Mouse (Mus musculus): ENCODE results near the gene Atp6v0b. TPM values are rescaled to one million over a fixed set of nuclear protein-coding genes. Genes with fewer than 3 reads are reported as not detected.

Gene Atp6v0b
- polyA plus RNA-seq (2012; fragmentation: generic; extraction: Trizol): 100 to 1,000 TPM; 214 to 363 TPM

GRCm38 (mm10) chr4:117887133-117887532, at the start of gene Atp6v0b:
TSS of gene Atp6v0b (minus strand) at chr4:117887333.

GRCm38 (mm10) chr4:117929391-117929881, 42.3 kb upstream of the Atp6v0b start, which contains the start of gene Artn:
TSS of gene Artn (minus strand) at chr4:117929763.

DNA sequence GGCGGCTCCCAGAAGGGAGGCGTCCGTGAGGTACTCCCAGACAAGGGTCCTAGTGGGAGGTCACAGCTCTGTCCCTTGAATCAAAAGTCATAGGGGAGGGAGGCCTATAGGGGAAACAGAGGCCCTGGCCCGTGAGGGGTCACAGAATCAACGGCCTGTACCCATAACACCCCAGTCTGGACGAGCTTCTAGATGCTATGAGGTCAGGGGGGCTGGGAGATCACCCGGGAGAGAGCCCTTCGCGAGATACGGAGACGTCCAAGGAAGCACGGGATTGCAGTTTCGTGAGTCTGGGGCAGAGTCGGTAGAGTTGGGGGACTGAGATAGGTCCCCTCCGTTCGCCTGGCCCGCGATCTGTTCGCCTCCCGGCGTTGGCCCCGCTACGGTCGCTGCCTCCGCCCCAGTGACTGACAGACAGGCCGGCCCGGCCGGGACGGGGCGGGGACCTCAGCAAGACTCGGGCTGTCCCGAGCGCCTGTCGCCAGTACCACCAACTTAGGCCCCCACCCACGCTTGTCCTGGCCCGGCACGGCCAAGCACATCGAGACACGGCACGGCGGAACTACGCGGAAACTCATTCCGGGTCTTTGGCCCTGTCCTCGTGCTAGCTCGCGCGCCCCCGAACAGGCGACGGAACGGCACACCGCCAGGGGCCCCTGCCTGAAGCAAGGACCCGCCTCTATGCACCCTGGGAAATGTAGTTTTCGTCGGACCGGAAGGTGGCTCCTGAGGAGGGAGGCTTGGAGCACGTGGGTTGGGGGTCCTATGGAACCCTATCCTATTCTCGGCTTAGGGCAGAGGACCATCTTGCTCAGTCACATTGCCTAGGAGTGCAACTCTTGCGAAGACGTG, 27.7 kb upstream of the Atp6v0b start, which contains the start of gene Ipo13:
Gene Ipo13 (minus strand): TSS at position 409 of the 852 bp plus-strand sequence.

GRCm38 (mm10) chr4:117891738-117892161, 4.6 kb upstream of the Atp6v0b start, which contains the start of gene Dph2:
TSS of gene Dph2 (minus strand) at chr4:117892032.

GRCm38 (mm10) chr4:117882701-117883691, 4.1 kb downstream of the Atp6v0b start, which contains the start of gene B4galt2:
TSS of gene B4galt2 (minus strand) at chr4:117883487.

GRCm38 (mm10) chr4:117872471-117872886, 14.7 kb downstream of the Atp6v0b start, which contains the start of gene Ccdc24:
TSS of gene Ccdc24 (minus strand) at chr4:117872557.

DNA sequence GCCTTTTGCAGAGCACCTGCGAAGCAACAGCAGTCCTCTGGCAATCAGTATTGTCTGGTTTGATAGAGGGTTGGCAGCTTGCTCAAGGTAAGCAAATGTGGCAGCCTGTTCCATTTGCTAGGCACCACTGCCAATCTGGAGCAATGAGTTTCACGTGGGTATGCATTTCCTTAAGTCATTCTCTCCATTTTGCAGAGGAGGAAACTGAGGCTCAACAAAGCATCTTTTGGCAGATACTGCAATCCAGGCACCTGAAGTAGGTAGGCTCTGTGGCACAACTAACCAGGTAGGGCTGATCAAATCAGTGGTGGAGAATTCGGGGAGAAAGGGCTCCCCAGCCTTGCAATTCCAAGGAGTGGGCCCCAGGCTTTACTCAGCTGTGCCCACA, 52.7 kb downstream of the Atp6v0b start, which contains the start of gene Slc6a9:
Gene Slc6a9 (plus strand): TSS at position 50 of the 388 bp plus-strand sequence.

Other genes starting within 250 kb of the Atp6v0b start
- gene Dmap1, start 205.1 kb downstream of the Atp6v0b start, polyA plus RNA-seq (2012; fragmentation: generic; extraction: Trizol): 10 to 100 TPM; 30.4 to 34.0 TPM
- gene Gm12845, start 162.9 kb downstream of the Atp6v0b start, polyA plus RNA-seq (2012; fragmentation: generic; extraction: Trizol): not detected
- gene Klf17, start 121.7 kb downstream of the Atp6v0b start, polyA plus RNA-seq (2012; fragmentation: generic; extraction: Trizol): not detected
- gene Slc6a9, start 52.8 kb downstream of the Atp6v0b start, polyA plus RNA-seq (2012; fragmentation: generic; extraction: Trizol): 10 to 100 TPM in 1 of 2 experiments, 1 to 10 TPM in 1; 8.2 to 19.5 TPM
- 1 to 10 TPM; 6.2 to 9.4 TPM for gene Ccdc24, start 14.8 kb downstream of the Atp6v0b start, polyA plus RNA-seq (2012; fragmentation: generic; extraction: Trizol)
- 10 to 100 TPM; 48.6 to 71.9 TPM for gene B4galt2, start 3.8 kb downstream of the Atp6v0b start, polyA plus RNA-seq (2012; fragmentation: generic; extraction: Trizol)
- gene Dph2, start 4.7 kb upstream of the Atp6v0b start, polyA plus RNA-seq (2012; fragmentation: generic; extraction: Trizol): 1 to 10 TPM; 5.9 to 6.0 TPM
- 10 to 100 TPM; 91.1 to 91.5 TPM for gene Ipo13, start 27.7 kb upstream of the Atp6v0b start, polyA plus RNA-seq (2012; fragmentation: generic; extraction: Trizol)
- gene Artn, start 42.4 kb upstream of the Atp6v0b start, polyA plus RNA-seq (2012; fragmentation: generic; extraction: Trizol): 1 to 10 TPM in 1 of 2 experiments, under 1 TPM in 1; 0.55 to 1.8 TPM
- 10 to 100 TPM; 21.9 to 26.5 TPM for gene St3gal3, start 247.6 kb upstream of the Atp6v0b start, polyA plus RNA-seq (2012; fragmentation: generic; extraction: Trizol)